Mouse (Mus musculus) embryonic facial prominence, embryonic 12.5 days (tissue): ENCODE results near the gene Zfp637. TPM values are rescaled to one million over a fixed set of nuclear protein-coding genes. Genes with fewer than 3 reads are reported as not detected.
A peak's percentile ranks its signal among the peaks of the same experiment; 100 is the strongest.

Experiments
- ATAC-seq: fragments of 200-750 bp; cut with Nextera tagmentation; 2 replicates; pipeline ENCODE4 v1.8.0; 2017; ENCODE audit not compliant: insufficient number of reproducible peaks, insufficient read depth, low FRiP score, low TSS enrichment
- H3K27ac ChIP-seq: fragments of 300-500 bp; sonication (generic); 2 replicates; pipeline ENCODE4 v1.5.1; 2016; ENCODE audit warnings: mild to moderate bottlenecking
- H3K27me3 ChIP-seq: fragments of 300-500 bp; sonication (generic); 2 replicates; pipeline ENCODE4 v1.6.1; 2016; ENCODE audit warnings: mild to moderate bottlenecking, moderate library complexity
- H3K36me3 ChIP-seq: fragments of 300-500 bp; sonication (generic); 2 replicates; pipeline ENCODE4 v1.6.1; 2016; ENCODE audit warnings: mild to moderate bottlenecking
- H3K4me1 ChIP-seq: fragments of 300-500 bp; sonication (generic); 2 replicates; pipeline ENCODE4 v1.6.1; 2016
- H3K4me2 ChIP-seq: fragments of 300-500 bp; sonication (generic); replicated peaks from 2 replicates; pipeline ENCODE4 v1.6.1; 2016; ENCODE audit warnings: mild to moderate bottlenecking, moderate library complexity
- H3K4me3 ChIP-seq: fragments of 300-500 bp; sonication (generic); 2 replicates; pipeline ENCODE4 v1.5.1; 2016; ENCODE audit warnings: mild to moderate bottlenecking
- H3K9ac ChIP-seq: fragments of 300-500 bp; sonication (generic); 2 replicates; pipeline ENCODE4 v1.6.1; 2016; ENCODE audit warnings: mild to moderate bottlenecking, moderate library complexity
- H3K9me3 ChIP-seq: fragments of 300-500 bp; sonication (generic); 2 replicates; pipeline ENCODE4 v1.6.1; 2016; ENCODE audit warnings: mild to moderate bottlenecking, moderate library complexity
- WGBS: fragments of 180-500 bp; shearing (Covaris S2); methylation state at CpG from one replicate; pipeline ENCODE4 v1.1.7; 2016; 5-methylcytosine and 5-hydroxymethylcytosine counted together
- polyA plus RNA-seq: library from polyadenylated mRNA; unstranded; fragments of >200 nt; fragmentation: Nextera tagmentation; extraction: Ambion mirVana; gene quantifications from 2 replicates; pipeline ENCODE4 v1.2.1, GENCODE M21; 2016

Gene Zfp637
- 175 and 182 TPM in 2 replicates for polyA plus RNA-seq

DNA sequence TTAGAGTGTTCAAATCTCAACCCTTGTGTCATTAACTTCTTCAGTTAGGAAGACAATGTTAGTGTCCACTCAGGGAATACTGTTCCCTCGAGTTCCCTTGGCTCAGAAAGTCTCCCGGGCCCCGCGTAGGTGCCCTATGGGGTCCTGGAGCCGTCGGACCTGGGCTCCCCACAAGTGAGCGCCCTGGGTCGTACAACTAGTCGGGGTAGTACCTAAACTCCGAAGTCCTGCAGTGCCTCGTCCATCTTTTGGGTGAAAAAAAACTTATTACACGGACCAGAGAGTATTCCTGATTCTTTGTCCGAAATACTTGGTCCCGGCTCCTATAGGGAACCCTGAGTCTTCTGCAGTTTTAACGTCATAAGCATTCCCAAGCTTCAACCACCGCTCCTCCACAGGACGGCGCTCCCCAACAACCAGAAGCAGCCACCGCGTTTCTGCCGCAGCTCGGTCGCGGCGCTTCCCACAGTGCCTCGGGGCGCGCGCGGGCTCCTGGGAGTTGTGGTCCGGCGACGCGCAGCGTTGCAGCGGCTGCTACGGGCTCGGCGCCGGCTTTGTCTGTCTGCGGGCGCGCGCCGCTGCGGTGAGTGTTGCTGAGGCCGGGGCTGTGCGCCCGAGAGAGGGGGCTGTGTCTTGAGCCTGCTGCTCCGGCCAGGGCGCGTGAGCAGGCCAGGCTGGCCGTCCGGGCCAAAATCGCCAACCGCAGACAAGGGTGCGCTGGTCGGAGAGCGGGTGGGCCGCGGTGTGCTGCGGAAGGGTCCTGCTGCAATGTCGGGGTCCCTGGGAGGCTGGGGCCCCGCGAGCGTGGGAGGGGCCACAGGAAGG is at the start of gene Zfp637:
Gene Zfp637 (plus strand): TSS at position 495 of the 825 bp plus-strand sequence.
- Histone ChIP-seq H3K9me3 (no peaks in the 10 kb centered on the region), H3K4me3 (peak within 1 kb of the TSS; percentile 80), H3K27ac (peak within 1 kb of the TSS; percentile 95), H3K4me1 (peaks cover 3% of the 10 kb centered on the region; the same call in 1 of the 2 replicates), H3K4me2 (peak within 1 kb of the TSS; percentile 65), H3K36me3 (peaks cover 29% of the 10 kb centered on the region), H3K9ac (peak within 1 kb of the TSS; percentile 95), H3K27me3 (no peaks in the 10 kb centered on the region)
- WGBS = under 1% methylated on average over 66 of the region's 66 CpGs
- peak; percentile 95 for ATAC-seq

DNA sequence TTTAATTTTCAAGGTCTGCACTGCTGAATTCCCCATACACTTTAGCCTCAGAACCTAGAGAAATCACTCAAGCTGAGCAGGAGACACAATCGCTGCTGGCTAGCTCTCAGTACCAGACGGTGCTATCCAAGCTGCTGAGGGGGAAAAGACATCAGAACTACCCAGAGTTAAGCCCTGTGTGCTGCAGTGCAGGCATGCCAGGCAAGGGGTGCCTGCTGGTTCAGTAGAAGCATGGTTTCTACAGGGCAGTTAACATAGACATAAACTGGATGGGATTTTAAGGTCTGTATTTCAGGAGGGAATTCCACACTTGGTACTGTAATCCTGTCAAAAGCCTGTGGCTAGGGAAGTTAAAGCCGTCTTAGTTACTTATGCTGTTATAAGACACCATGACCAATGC is 45.7 kb upstream of the Zfp637 start:
- Histone ChIP-seq H3K36me3 (no peaks in the 10 kb centered on the region), H3K4me3 (no peak overlapping the region), H3K27me3 (no peaks in the 10 kb centered on the region), H3K9me3 (no peaks in the 10 kb centered on the region), H3K9ac (no peak overlapping the region), H3K4me2 (no peak overlapping the region), H3K27ac (no peak overlapping the region), H3K4me1 (no peaks in the 10 kb centered on the region)
- ATAC-seq = no peak
- WGBS = 83% methylated on average over 3 of the region's 3 CpGs

DNA sequence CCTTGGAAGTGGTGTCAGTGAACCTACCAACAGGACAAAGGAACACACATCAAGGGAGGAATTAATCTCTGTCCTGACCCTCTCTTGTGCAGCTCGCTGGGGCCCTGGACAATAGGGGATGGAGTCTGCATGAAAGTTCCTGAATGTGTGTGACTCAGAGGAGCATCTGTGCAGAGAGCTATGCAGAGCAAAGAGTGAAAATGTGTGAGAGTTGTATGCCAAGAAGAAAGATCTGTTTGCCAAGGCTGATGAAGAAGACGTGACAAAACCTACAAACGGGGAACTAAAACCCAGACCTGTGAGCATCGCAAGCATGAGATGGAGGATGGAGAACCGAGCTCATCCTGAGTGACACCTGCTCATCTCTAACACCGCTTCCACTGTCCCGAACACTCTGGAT is 40.2 kb upstream of the Zfp637 start:
- ATAC-seq = no peak
- H3K9me3 ChIP-seq = no peaks in the 10 kb centered on the region
- no peaks in the 10 kb centered on the region for H3K27me3 ChIP-seq
- H3K4me1 ChIP-seq = no peaks in the 10 kb centered on the region
- no peak overlapping the region for H3K4me2 ChIP-seq
- H3K9ac ChIP-seq = no peak overlapping the region
- H3K4me3 ChIP-seq = no peak overlapping the region
- H3K27ac ChIP-seq = no peak overlapping the region
- 90% methylated on average over 7 of the region's 7 CpGs for WGBS
- H3K36me3 ChIP-seq = no peaks in the 10 kb centered on the region

DNA sequence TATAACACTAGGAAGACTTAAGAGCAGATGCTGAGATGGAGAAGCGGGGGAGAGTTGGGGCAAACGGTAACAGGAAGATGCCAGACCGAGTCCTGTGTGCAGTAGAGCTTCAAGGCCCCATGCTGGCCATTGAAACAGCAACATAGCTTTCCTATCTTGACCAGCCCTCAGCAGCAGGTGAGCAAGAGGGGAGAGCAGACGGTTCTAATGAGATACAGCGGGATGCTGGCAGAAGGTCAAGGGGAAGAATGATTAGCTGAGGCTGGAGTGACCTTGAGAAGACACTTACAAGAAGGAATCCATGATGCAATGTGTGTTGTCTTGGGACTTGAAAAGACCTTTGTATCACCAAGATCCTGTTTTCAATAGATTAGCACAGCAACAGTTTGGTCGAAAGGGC is 39.2 kb upstream of the Zfp637 start:
- Histone ChIP-seq H3K27me3 (no peaks in the 10 kb centered on the region), H3K9ac (no peak overlapping the region), H3K36me3 (no peaks in the 10 kb centered on the region), H3K4me2 (no peak overlapping the region), H3K4me3 (no peak overlapping the region), H3K9me3 (no peaks in the 10 kb centered on the region), H3K4me1 (no peaks in the 10 kb centered on the region), H3K27ac (no peak overlapping the region)
- no peak for ATAC-seq
- WGBS = 86% methylated on average over 6 of the region's 6 CpGs

DNA sequence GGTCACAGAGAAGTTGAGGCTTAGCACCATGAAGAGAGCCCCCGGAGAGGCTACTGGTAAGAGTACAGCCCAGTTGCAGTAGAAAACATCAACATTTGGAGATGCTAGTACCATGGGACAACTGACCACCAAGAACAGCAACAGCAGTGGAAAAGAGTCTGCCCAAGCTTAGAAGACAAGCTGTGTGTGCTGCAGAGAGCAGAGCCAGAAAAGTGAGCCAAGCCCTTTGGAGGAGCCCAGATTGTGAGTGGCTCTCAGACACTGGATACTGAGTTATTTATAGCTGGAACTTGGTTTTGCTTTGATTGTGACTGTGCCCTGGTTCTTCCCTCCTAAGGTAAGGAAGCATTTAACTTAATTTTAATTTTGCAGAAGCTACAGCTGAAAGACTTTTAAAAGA is 33.2 kb upstream of the Zfp637 start:
- 96% methylated on average over 1 of the region's 1 CpGs for WGBS
- ATAC-seq = no peak
- no peaks in the 10 kb centered on the region for H3K9me3 ChIP-seq
- H3K27me3 ChIP-seq = no peaks in the 10 kb centered on the region
- 0 out of 2 replicates have a peak, but pooled peaks cover 2% of the 10 kb centered on the region for H3K4me1 ChIP-seq
- H3K27ac ChIP-seq = no peak overlapping the region
- H3K4me2 ChIP-seq = no peak overlapping the region
- no peaks in the 10 kb centered on the region for H3K36me3 ChIP-seq
- no peak overlapping the region for H3K9ac ChIP-seq
- no peak overlapping the region for H3K4me3 ChIP-seq

DNA sequence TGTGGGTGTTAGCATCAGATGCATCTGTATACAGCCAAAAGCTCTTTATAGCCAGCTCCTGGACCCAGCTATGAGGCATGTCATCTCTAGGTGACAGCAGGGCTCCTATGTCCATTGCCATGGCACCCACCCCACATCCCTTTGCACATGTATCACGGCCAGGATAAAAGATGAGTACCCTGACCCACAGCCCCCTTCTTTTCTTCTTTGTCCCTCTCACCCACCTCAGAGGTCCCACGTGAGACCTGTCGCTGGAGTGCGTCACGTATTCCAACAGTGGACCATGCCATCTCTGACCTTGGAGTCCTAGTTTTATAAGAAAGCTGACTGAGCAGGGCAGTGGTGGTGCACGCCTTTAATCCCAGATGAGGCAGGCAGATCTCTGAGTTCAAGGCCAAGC is 31.2 kb upstream of the Zfp637 start:
- Histone ChIP-seq H3K9me3 (no peaks in the 10 kb centered on the region), H3K27ac (no peak overlapping the region), H3K36me3 (no peaks in the 10 kb centered on the region), H3K4me3 (no peak overlapping the region), H3K4me2 (no peak overlapping the region), H3K4me1 (0 out of 2 replicates have a peak, but pooled peaks cover 2% of the 10 kb centered on the region), H3K27me3 (no peaks in the 10 kb centered on the region), H3K9ac (no peak overlapping the region)
- 91% methylated on average over 6 of the region's 6 CpGs for WGBS
- no peak for ATAC-seq

DNA sequence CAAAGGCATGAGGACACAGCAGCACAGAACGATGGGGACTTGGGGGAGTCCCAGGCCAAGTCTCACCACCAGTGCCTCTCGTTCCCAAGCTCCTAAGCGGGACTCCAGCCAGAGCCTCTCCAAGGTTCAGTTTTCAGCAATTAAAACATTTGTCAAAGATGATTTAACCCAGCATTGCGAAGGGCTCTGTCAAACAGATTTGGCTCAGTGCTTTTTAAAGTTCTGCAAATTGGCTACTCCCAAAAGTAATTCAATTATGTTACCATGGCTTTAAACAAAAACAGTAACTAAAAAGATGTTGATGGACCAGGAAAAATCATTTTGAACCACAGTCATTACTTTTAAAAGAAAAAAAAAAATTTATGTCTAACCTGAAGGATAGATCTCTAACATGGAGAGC is 30.3 kb upstream of the Zfp637 start:
- H3K4me2 ChIP-seq = no peak overlapping the region
- no peak for ATAC-seq
- no peak overlapping the region for H3K27ac ChIP-seq
- no peaks in the 10 kb centered on the region for H3K9me3 ChIP-seq
- no peaks in the 10 kb centered on the region for H3K36me3 ChIP-seq
- no peaks in the 10 kb centered on the region for H3K27me3 ChIP-seq
- 39% methylated on average over 4 of the region's 4 CpGs for WGBS
- H3K4me3 ChIP-seq = no peak overlapping the region
- 0 out of 2 replicates have a peak, but pooled peaks cover 2% of the 10 kb centered on the region for H3K4me1 ChIP-seq
- H3K9ac ChIP-seq = no peak overlapping the region

DNA sequence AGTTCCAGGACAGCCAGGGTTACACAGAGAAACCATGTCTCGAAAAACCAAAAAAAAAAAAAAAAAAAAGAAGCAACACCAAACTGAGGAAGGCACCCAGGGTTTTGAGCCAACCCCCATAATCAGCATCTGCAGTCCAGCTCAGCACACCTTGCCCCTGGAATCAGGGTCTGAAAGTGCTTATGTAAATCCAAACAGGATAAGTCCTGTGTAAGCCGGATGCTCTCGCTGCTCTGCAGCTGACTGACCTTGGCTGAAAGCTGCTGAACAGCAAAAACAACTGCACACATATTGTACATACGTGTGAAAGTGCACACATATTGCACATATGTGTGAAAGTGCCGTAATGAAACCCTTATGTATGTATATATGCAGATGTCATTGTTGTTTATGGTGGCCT is 29.7 kb upstream of the Zfp637 start:
- Histone ChIP-seq H3K27me3 (no peaks in the 10 kb centered on the region), H3K4me1 (0 out of 2 replicates have a peak, but pooled peaks cover 2% of the 10 kb centered on the region), H3K36me3 (no peaks in the 10 kb centered on the region), H3K9me3 (no peaks in the 10 kb centered on the region), H3K9ac (no peak overlapping the region), H3K4me2 (no peak overlapping the region), H3K4me3 (no peak overlapping the region), H3K27ac (no peak overlapping the region)
- no peak for ATAC-seq
- 76% methylated on average over 5 of the region's 5 CpGs for WGBS

DNA sequence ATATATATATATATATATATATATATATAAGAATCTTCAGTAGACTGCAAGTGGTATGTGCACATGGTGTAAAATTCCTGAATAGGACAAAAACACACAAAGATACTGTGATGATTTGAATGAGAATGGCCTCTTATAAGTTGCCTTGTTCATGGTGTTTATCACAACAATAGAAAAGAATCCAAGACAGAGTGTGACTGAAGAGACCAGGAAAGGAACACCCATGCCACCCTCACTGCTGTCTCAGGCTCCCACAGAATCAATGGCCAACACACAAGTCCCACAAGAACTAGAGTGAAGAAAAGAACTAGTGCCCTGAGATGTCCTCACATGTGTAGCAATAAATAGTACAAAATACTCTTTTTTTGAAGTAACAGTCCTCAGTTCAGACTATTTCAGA is 26.3 kb upstream of the Zfp637 start:
- H3K9me3 ChIP-seq = no peaks in the 10 kb centered on the region
- no peaks in the 10 kb centered on the region for H3K27me3 ChIP-seq
- no peak for ATAC-seq
- H3K4me3 ChIP-seq = no peak overlapping the region
- no peak overlapping the region for H3K27ac ChIP-seq
- no peaks in the 10 kb centered on the region for H3K36me3 ChIP-seq
- H3K9ac ChIP-seq = no peak overlapping the region
- H3K4me2 ChIP-seq = no peak overlapping the region
- H3K4me1 ChIP-seq = 0 out of 2 replicates have a peak, but pooled peaks cover 8% of the 10 kb centered on the region

DNA sequence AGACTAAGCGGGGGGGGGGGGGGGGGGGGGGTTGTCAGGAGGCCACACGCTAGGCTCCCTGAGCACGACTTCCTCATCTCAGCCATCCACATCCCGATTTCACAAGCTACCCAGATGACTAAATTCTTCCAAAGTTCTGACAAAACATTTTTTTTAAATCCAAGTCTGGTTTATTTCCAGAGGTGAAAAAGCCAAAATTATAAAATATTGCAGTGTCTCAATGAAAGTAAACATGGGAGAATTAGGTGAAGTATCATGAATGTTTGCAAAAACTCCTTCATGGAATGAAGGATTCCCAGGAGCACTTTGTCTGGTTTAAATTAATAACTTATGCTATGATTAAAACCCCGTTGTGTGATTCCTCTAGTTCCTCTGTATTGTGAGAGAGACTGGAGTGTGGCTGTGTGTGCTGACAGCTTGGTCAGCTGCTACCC is 23.9 kb upstream of the Zfp637 start:
- Histone ChIP-seq H3K9ac (no peak overlapping the region), H3K9me3 (no peaks in the 10 kb centered on the region), H3K36me3 (no peaks in the 10 kb centered on the region), H3K4me2 (no peak overlapping the region), H3K4me3 (no peak overlapping the region), H3K27ac (no peak overlapping the region), H3K4me1 (peaks cover 9% of the 10 kb centered on the region; the same call in 1 of the 2 replicates), H3K27me3 (no peaks in the 10 kb centered on the region)
- WGBS = 46% methylated on average over 3 of the region's 5 CpGs
- ATAC-seq = no peak

DNA sequence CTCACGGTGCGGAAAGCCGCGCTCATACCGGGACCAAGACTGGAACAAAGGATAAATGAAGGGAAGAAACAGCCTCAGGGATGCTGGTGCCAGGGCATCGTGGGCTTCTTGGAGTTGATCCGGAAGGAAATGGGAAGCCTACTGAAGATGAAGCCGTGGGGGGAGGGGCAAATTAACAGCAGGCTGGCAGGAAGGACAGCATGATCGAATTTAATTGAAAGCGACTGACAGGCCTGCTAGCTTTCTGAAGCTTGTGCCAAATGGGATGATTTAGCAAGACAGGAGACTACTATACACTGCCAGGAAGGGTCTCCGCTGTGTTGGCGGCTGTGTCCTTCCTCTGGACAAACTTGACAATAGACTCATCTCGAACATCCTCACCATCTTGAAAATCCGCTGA is 20.7 kb upstream of the Zfp637 start:
- no peaks in the 10 kb centered on the region for H3K27me3 ChIP-seq
- peaks cover 9% of the 10 kb centered on the region; the same call in 1 of the 2 replicates for H3K4me1 ChIP-seq
- H3K9ac ChIP-seq = no peak overlapping the region
- no peaks in the 10 kb centered on the region for H3K36me3 ChIP-seq
- no peak for ATAC-seq
- H3K27ac ChIP-seq = no peak overlapping the region
- no peaks in the 10 kb centered on the region for H3K9me3 ChIP-seq
- no peak overlapping the region for H3K4me2 ChIP-seq
- H3K4me3 ChIP-seq = no peak overlapping the region
- WGBS = 79% methylated on average over 14 of the region's 14 CpGs

DNA sequence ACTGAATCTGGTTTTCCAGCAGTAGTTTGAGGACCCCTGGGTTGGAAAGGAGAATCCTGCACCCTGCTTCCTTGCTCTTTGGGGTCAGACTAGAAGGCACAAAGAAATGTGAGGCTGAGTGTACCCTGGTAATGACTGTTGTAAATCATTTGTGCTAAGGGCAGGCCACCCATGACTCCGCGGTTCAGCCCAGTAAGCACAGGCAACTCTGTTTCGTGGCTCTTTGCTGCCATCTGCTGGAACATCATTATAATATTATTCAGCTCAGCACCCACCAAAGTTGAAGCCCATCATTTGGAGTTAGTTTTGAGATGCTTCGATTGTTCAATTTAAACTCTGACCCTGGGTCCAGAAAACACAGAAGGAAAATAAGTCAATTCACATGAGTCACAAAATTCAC is 15.6 kb upstream of the Zfp637 start:
- no peak overlapping the region for H3K27ac ChIP-seq
- ATAC-seq = no peak
- H3K36me3 ChIP-seq = no peaks in the 10 kb centered on the region
- H3K4me3 ChIP-seq = no peak overlapping the region
- H3K9me3 ChIP-seq = no peaks in the 10 kb centered on the region
- H3K27me3 ChIP-seq = 0 out of 2 replicates have a peak, but pooled peaks cover 13% of the 10 kb centered on the region
- 12% methylated on average over 4 of the region's 4 CpGs for WGBS
- no peaks in the 10 kb centered on the region for H3K4me1 ChIP-seq
- H3K9ac ChIP-seq = no peak overlapping the region
- no peak overlapping the region for H3K4me2 ChIP-seq
